ENCODE assay signal across 16 mouse cellular contexts in the genomic region with DNA sequence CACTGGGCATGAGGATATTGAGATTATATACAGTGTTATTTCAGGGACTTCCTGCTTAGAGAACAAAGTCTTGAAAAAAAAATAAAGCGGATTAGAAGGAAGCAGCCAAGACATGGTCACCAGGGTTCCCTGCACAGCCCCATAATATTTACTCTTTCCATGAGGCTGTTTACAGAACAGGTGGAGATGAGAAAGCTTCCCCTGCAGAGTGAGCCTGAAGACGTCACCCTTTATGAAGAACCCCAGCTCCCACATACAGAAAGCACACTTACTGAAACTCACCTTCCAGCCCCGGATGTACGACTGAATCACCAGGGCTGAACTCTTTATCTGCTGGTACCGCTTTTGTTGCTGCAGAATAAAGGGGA.
"Had no signal": no experiment of that assay in that cellular context is flagged by ENCODE, and none has a peak within 500 bp of the region (broad histone marks: within the 10 kb centered on the region; RNA-seq: fewer than 3 reads in every experiment).

No protein-coding gene starts in this region.

- H3K4me1 ChIP-seq: kidney, embryonic 15.5 days; limb, embryonic 12.5 days; limb, embryonic 15.5 days; liver, embryonic 13.5 days; megakaryocyte, embryonic 14.5 days; midbrain, embryonic 10.5 days had no signal

- H3K9me3 ChIP-seq: kidney, embryonic 15.5 days; limb, embryonic 12.5 days; limb, embryonic 15.5 days; liver, embryonic 13.5 days; midbrain, embryonic 10.5 days had no signal

- DNase-seq: kidney, postnatal 10 days; kidney, postnatal 4 days; left cerebral cortex, postnatal 4 days; liver, embryonic 13.5 days; lung, embryonic 14.5 days; lung, postnatal 10 days; lung, postnatal 36 days; midbrain, embryonic 14.5 days; thymus, adult 2 months; thymus, postnatal 14 days; thymus, postnatal 4 days had no signal

- H3K27me3 ChIP-seq: kidney, embryonic 15.5 days; limb, embryonic 12.5 days; limb, embryonic 15.5 days; liver, embryonic 13.5 days; megakaryocyte, embryonic 14.5 days had no signal

- H3K4me2 ChIP-seq: kidney, embryonic 15.5 days; limb, embryonic 12.5 days; limb, embryonic 15.5 days; liver, embryonic 13.5 days; lung, embryonic 14.5 days had no signal

- H3K9ac ChIP-seq: kidney, embryonic 15.5 days; limb, embryonic 12.5 days; limb, embryonic 15.5 days; liver, embryonic 13.5 days; lung, embryonic 14.5 days had no signal

- H3K4me3 ChIP-seq: kidney, embryonic 15.5 days; limb, embryonic 12.5 days; limb, embryonic 15.5 days; liver, embryonic 13.5 days; megakaryocyte, embryonic 14.5 days; midbrain, embryonic 10.5 days had no signal

- H3K27ac ChIP-seq: kidney, embryonic 15.5 days; limb, embryonic 12.5 days; limb, embryonic 15.5 days; liver, embryonic 13.5 days; midbrain, embryonic 10.5 days had no signal
